Mouse (Mus musculus) midbrain, embryonic 14.5 days (tissue): Measurements from ENCODE around the gene Adgrl1. TPM values are rescaled to one million over a fixed set of nuclear protein-coding genes. Genes with fewer than 3 reads are reported as not detected.

ENCODE experiments used
- ATAC-seq: fragments of 200-750 bp; cut with Nextera tagmentation; 2 replicates; pipeline ENCODE4 v1.8.0; 2017; ENCODE audit warnings: moderate number of reproducible peaks, moderate library complexity; ENCODE audit not compliant: low FRiP score, low TSS enrichment
- DNase-seq: peaks from one replicate; pipeline ENCODE4 v3.0.0-alpha.2; 2015
- H3K27ac ChIP-seq: fragments of 300-500 bp; sonication (generic); replicated peaks from 2 replicates; pipeline ENCODE4 v1.5.1; 2014; ENCODE audit warnings: mild to moderate bottlenecking, low read depth, low read length, moderate library complexity
- H3K27me3 ChIP-seq: fragments of 300-500 bp; sonication (generic); 2 replicates; pipeline ENCODE4 v1.6.1; 2014; ENCODE audit warnings: low read length, control low read depth, mixed read lengths; ENCODE audit not compliant: control insufficient read depth, insufficient read depth
- H3K36me3 ChIP-seq: fragments of 300-500 bp; sonication (generic); 2 replicates; pipeline ENCODE4 v1.6.1; 2014; ENCODE audit warnings: low read length, control low read depth; ENCODE audit not compliant: control insufficient read depth, insufficient read depth
- H3K4me1 ChIP-seq: fragments of 300-500 bp; sonication (generic); 2 replicates; pipeline ENCODE4 v1.6.1; 2014; ENCODE audit warnings: mild to moderate bottlenecking, antibody characterized with exemption, low read length, control low read depth; ENCODE audit not compliant: control insufficient read depth, insufficient read depth
- H3K4me2 ChIP-seq: fragments of 300-500 bp; sonication (generic); 2 replicates; pipeline ENCODE4 v1.6.1; 2014; ENCODE audit warnings: mild to moderate bottlenecking, low read length, moderate library complexity
- H3K4me3 ChIP-seq: fragments of 300-500 bp; sonication (generic); replicated peaks from 2 replicates; pipeline ENCODE4 v1.5.1; 2014; ENCODE audit warnings: low read depth, low read length
- H3K9ac ChIP-seq: fragments of 300-500 bp; sonication (generic); replicated peaks from 2 replicates; pipeline ENCODE4 v1.6.1; 2014; ENCODE audit warnings: mild to moderate bottlenecking, low read length, moderate library complexity
- H3K9me3 ChIP-seq: fragments of 300-500 bp; sonication (generic); 2 replicates; pipeline ENCODE4 v1.6.1; 2016; ENCODE audit warnings: low read length, control low read depth, mixed read lengths; ENCODE audit not compliant: control insufficient read depth
- WGBS: fragments of 180-500 bp; shearing (Covaris S2); extraction: QIAGEN DNeasy Blood & Tissue Kit; methylation state at CpG from one replicate; pipeline ENCODE4 v1.1.7; 2014; 5-methylcytosine and 5-hydroxymethylcytosine counted together
- polyA plus RNA-seq: library from polyadenylated mRNA; unstranded; fragments of >200 nt; fragmentation: Nextera tagmentation; extraction: Ambion mirVana; gene quantifications from 2 replicates; pipeline ENCODE4 v1.2.1, GENCODE M21; 2014

Adgrl1 gene
- polyA plus RNA-seq, 1 experiment from 2014 or later, result 77.2 TPM

- no peak overlapping the region for H3K9ac ChIP-seq
- no peaks in the 10 kb centered on the region for H3K9me3 ChIP-seq
- H3K27me3 ChIP-seq, result no peaks in the 10 kb centered on the region
- no peak overlapping the region for H3K27ac ChIP-seq
- no peak overlapping the region for H3K4me2 ChIP-seq
- H3K4me3 ChIP-seq, result no peak overlapping the region
- H3K4me1 ChIP-seq, result no peaks in the 10 kb centered on the region
- peaks cover 100% of the 10 kb centered on the region for H3K36me3 ChIP-seq
- WGBS, result 89% methylated on average over 5 of the region's 5 CpGs
- no peak for DNase-seq
- ATAC-seq, result no peak
Observed at GRCm38 (mm10) chr8:83934222-83934621, 34.3 kb downstream of the Adgrl1 start.

GRCm38 (mm10) chr8:83934994-83935393 is 35.1 kb downstream of the Adgrl1 start:
- no peak for ATAC-seq
- Histone ChIP-seq H3K4me1 (no peaks in the 10 kb centered on the region), H3K27ac (no peak overlapping the region), H3K9ac (no peak overlapping the region), H3K36me3 (peaks cover 100% of the 10 kb centered on the region), H3K27me3 (no peaks in the 10 kb centered on the region), H3K9me3 (no peaks in the 10 kb centered on the region), H3K4me2 (no peak overlapping the region), H3K4me3 (no peak overlapping the region)
- DNase-seq, result no peak
- WGBS, result 83% methylated on average over 2 of the region's 2 CpGs

- H3K36me3 ChIP-seq, result peaks cover 100% of the 10 kb centered on the region
- no peaks in the 10 kb centered on the region for H3K4me1 ChIP-seq
- H3K4me3 ChIP-seq, result no peak overlapping the region
- no peak for DNase-seq
- H3K4me2 ChIP-seq, result no peak overlapping the region
- 94% methylated on average over 8 of the region's 8 CpGs for WGBS
- ATAC-seq, result no peak
- no peak overlapping the region for H3K9ac ChIP-seq
- no peaks in the 10 kb centered on the region for H3K27me3 ChIP-seq
- H3K9me3 ChIP-seq, result no peaks in the 10 kb centered on the region
- H3K27ac ChIP-seq, result no peak overlapping the region
Observed at GRCm38 (mm10) chr8:83935435-83935834, 35.5 kb downstream of the Adgrl1 start.

- H3K4me1 ChIP-seq, result no peaks in the 10 kb centered on the region
- H3K36me3 ChIP-seq, result peaks cover 79% of the 10 kb centered on the region
- H3K9me3 ChIP-seq, result no peaks in the 10 kb centered on the region
- no peak overlapping the region for H3K27ac ChIP-seq
- H3K27me3 ChIP-seq, result no peaks in the 10 kb centered on the region
- H3K4me2 ChIP-seq, result no peak overlapping the region
- ATAC-seq, result no peak
- no peak overlapping the region for H3K9ac ChIP-seq
- DNase-seq, result no peak
- no peak overlapping the region for H3K4me3 ChIP-seq
- 96% methylated on average over 7 of the region's 7 CpGs for WGBS
Observed at GRCm38 (mm10) chr8:83937645-83938044, 37.7 kb downstream of the Adgrl1 start.

- DNase-seq (no peak), ATAC-seq (no peak)
- Histone ChIP-seq H3K4me1 (no peaks in the 10 kb centered on the region), H3K9me3 (no peaks in the 10 kb centered on the region), H3K9ac (no peak overlapping the region), H3K27me3 (no peaks in the 10 kb centered on the region), H3K4me3 (no peak overlapping the region), H3K27ac (no peak overlapping the region), H3K36me3 (peaks cover 72% of the 10 kb centered on the region), H3K4me2 (no peak overlapping the region)
- 95% methylated on average over 15 of the region's 15 CpGs for WGBS
Observed at GRCm38 (mm10) chr8:83938330-83938729, 38.4 kb downstream of the Adgrl1 start.

- H3K9me3 ChIP-seq, result no peaks in the 10 kb centered on the region
- H3K9ac ChIP-seq, result no peak overlapping the region
- no peak for ATAC-seq
- 67% methylated on average over 6 of the region's 6 CpGs for WGBS
- H3K4me3 ChIP-seq, result no peak overlapping the region
- H3K4me2 ChIP-seq, result no peak overlapping the region
- no peak for DNase-seq
- H3K27me3 ChIP-seq, result no peaks in the 10 kb centered on the region
- H3K27ac ChIP-seq, result 0 out of 2 replicates have a peak overlapping the region, but pooled peaks have one; percentile 9
- H3K4me1 ChIP-seq, result no peaks in the 10 kb centered on the region
- H3K36me3 ChIP-seq, result peaks cover 43% of the 10 kb centered on the region
Observed at GRCm38 (mm10) chr8:83941066-83941677, 41.3 kb downstream of the Adgrl1 start.

GRCm38 (mm10) chr8:83942446-83942845 is 42.5 kb downstream of the Adgrl1 start:
- H3K27ac ChIP-seq, result no peak overlapping the region
- H3K4me3 ChIP-seq, result no peak overlapping the region
- H3K9me3 ChIP-seq, result no peaks in the 10 kb centered on the region
- H3K27me3 ChIP-seq, result no peaks in the 10 kb centered on the region
- DNase-seq (no peak), ATAC-seq (no peak)
- H3K4me1 ChIP-seq, result no peaks in the 10 kb centered on the region
- peaks cover 31% of the 10 kb centered on the region for H3K36me3 ChIP-seq
- 71% methylated on average over 1 of the region's 1 CpGs for WGBS
- no peak overlapping the region for H3K4me2 ChIP-seq
- H3K9ac ChIP-seq, result no peak overlapping the region

- H3K27ac ChIP-seq, result no peak overlapping the region
- H3K27me3 ChIP-seq, result no peaks in the 10 kb centered on the region
- H3K9me3 ChIP-seq, result no peaks in the 10 kb centered on the region
- no peak overlapping the region for H3K9ac ChIP-seq
- no peaks in the 10 kb centered on the region for H3K36me3 ChIP-seq
- no peaks in the 10 kb centered on the region for H3K4me1 ChIP-seq
- H3K4me2 ChIP-seq, result no peak overlapping the region
- no peak overlapping the region for H3K4me3 ChIP-seq
- DNase-seq (no peak), ATAC-seq (no peak)
- 78% methylated on average over 3 of the region's 3 CpGs for WGBS
Observed at GRCm38 (mm10) chr8:83945540-83945939, 45.6 kb downstream of the Adgrl1 start.

GRCm38 (mm10) chr8:83954749-83955105 is 54.8 kb downstream of the Adgrl1 start:
- WGBS, result under 1% methylated on average over 14 of the region's 14 CpGs
- H3K36me3 ChIP-seq, result no peaks in the 10 kb centered on the region
- peak overlapping the region; percentile 53 for H3K4me3 ChIP-seq
- H3K27ac ChIP-seq, result peak overlapping the region; percentile 67
- peak overlapping the region; percentile 94 for H3K4me2 ChIP-seq
- ATAC-seq (no peak), DNase-seq (no peak)
- H3K4me1 ChIP-seq, result peaks cover 8% of the 10 kb centered on the region
- peak overlapping the region; percentile 51 for H3K9ac ChIP-seq
- no peaks in the 10 kb centered on the region for H3K27me3 ChIP-seq
- H3K9me3 ChIP-seq, result no peaks in the 10 kb centered on the region
